Mouse (Mus musculus) bone marrow macrophage, adult 2 months (primary cell): ENCODE measurements around the gene Sowaha. TPM values are rescaled to one million over a fixed set of nuclear protein-coding genes. Genes with fewer than 3 reads are reported as not detected.

ENCODE experiments used
- H3K27ac ChIP-seq: 2 replicates; pipeline ENCODE4 v1.5.1; 2012; ENCODE audit warnings: low read depth, low read length; ENCODE audit not compliant: insufficient read depth
- H3K4me1 ChIP-seq: 2 replicates; pipeline ENCODE4 v1.6.1; 2012; ENCODE audit warnings: low read length; ENCODE audit not compliant: control insufficient read depth, insufficient read depth
- H3K4me3 ChIP-seq: 2 replicates; pipeline ENCODE4 v1.5.1; 2012; ENCODE audit warnings: mild to moderate bottlenecking, low read length, moderate library complexity; ENCODE audit not compliant: insufficient read depth
- CTCF ChIP-seq: IDR thresholded peaks from 2 replicates; pipeline ENCODE4 v1.5.1; 2012; ENCODE audit warnings: low read depth, mild to moderate bottlenecking, low read length, moderate library complexity
- POLR2A ChIP-seq: IDR thresholded peaks from 2 replicates; pipeline ENCODE4 v1.6.1; 2012; ENCODE audit warnings: mild to moderate bottlenecking, low read depth, low read length, borderline replicate concordance
- polyA plus RNA-seq: library from polyadenylated mRNA; stranded (reverse); fragments of >200 nt; gene quantifications from 2 replicates; pipeline ENCODE4 v1.2.4, GENCODE M21; 2012; ENCODE audit not compliant: missing spikeins, insufficient read depth, insufficient read length

Gene Sowaha
- polyA plus RNA-seq, 1 experiment, result not detected

GRCm38 (mm10) chr11:53521120-53521820, 41.2 kb upstream of the Sowaha start:
- peaks cover 13% of the 10 kb centered on the region for H3K4me1 ChIP-seq
- no peak overlapping the region for H3K27ac ChIP-seq
- TF ChIP-seq POLR2A, result no peak
- TF ChIP-seq CTCF, result no peak
- peak overlapping the region; percentile 92 for H3K4me3 ChIP-seq

- peaks cover 13% of the 10 kb centered on the region for H3K4me1 ChIP-seq
- peak overlapping the region; percentile 92 for H3K4me3 ChIP-seq
- H3K27ac ChIP-seq, result peak overlapping the region; percentile 51
- TF ChIP-seq CTCF (no peak), POLR2A (0 out of 2 replicates have a peak, but pooled peaks have one; percentile 4)
Observed at GRCm38 (mm10) chr11:53520122-53520978, 40.3 kb upstream of the Sowaha start.

- Histone ChIP-seq H3K4me3 (peak within 1 kb of the TSS; percentile 92), H3K4me1 (peaks cover 13% of the 10 kb centered on the region), H3K27ac (peak within 1 kb of the TSS; percentile 51)
- no peak for TF ChIP-seq CTCF
- no peak for TF ChIP-seq POLR2A
Observed at GRCm38 (mm10) chr11:53519207-53520121, 39.4 kb upstream of the Sowaha start, which contains the start of gene Sept8. Sept8 (plus strand) TSS chr11:53519257.

GRCm38 (mm10) chr11:53518759-53519158, 38.7 kb upstream of the Sowaha start:
- Histone ChIP-seq H3K4me3 (no peak overlapping the region), H3K4me1 (peaks cover 13% of the 10 kb centered on the region), H3K27ac (no peak overlapping the region)
- TF ChIP-seq CTCF (no peak), POLR2A (no peak)

GRCm38 (mm10) chr11:53516775-53517627, 36.9 kb upstream of the Sowaha start:
- Histone ChIP-seq H3K4me3 (no peak overlapping the region), H3K4me1 (peaks cover 11% of the 10 kb centered on the region), H3K27ac (no peak overlapping the region)
- no peak for TF ChIP-seq CTCF
- TF ChIP-seq POLR2A, result no peak

GRCm38 (mm10) chr11:53510351-53510750, 30.3 kb upstream of the Sowaha start:
- TF ChIP-seq POLR2A (no peak), CTCF (no peak)
- no peak overlapping the region for H3K27ac ChIP-seq
- H3K4me1 ChIP-seq, result peaks cover 16% of the 10 kb centered on the region
- no peak overlapping the region for H3K4me3 ChIP-seq

GRCm38 (mm10) chr11:53508591-53508990, 28.5 kb upstream of the Sowaha start:
- peaks cover 30% of the 10 kb centered on the region for H3K4me1 ChIP-seq
- H3K27ac ChIP-seq, result no peak overlapping the region
- TF ChIP-seq CTCF, result no peak
- no peak for TF ChIP-seq POLR2A

GRCm38 (mm10) chr11:53508152-53508551, 28.1 kb upstream of the Sowaha start:
- H3K27ac ChIP-seq, result no peak overlapping the region
- no peak overlapping the region for H3K4me3 ChIP-seq
- TF ChIP-seq POLR2A, result no peak
- no peak for TF ChIP-seq CTCF
- H3K4me1 ChIP-seq, result peaks cover 34% of the 10 kb centered on the region

More at GRCm38 (mm10) chr11:53508591-53508990, 28.5 kb upstream of the Sowaha start:
- no peak overlapping the region for H3K4me3 ChIP-seq
